Mouse (Mus musculus) embryo, embryonic 10 days (tissue): ENCODE measurements at regions not wholly inside any gene's neighbourhood (a gene's known extent, or its start where the extent isn't known, plus 50 kb on each side); places are given as distances from the start of the nearest gene placed in this dataset.

Source experiments
- DNase-seq: peaks from one replicate; pipeline ENCODE4 v3.0.0-alpha.2; 2015; ENCODE audit warnings: low spot score

GRCm38 (mm10) chr10:67663028-67663427, 114.3 kb upstream of the Ado start:
- DNase-seq, result no peak

- DNase-seq, result no peak
Observed at GRCm38 (mm10) chr10:67661666-67662065, 112.9 kb upstream of the Ado start.

GRCm38 (mm10) chr10:67658005-67658545, 109.3 kb upstream of the Ado start:
- no peak for DNase-seq

- DNase-seq, result no peak
Observed at GRCm38 (mm10) chr10:67657305-67657704, 108.5 kb upstream of the Ado start.

- DNase-seq, result no peak
Observed at GRCm38 (mm10) chr10:67654518-67654917, 105.8 kb upstream of the Ado start.

- no peak for DNase-seq
Observed at GRCm38 (mm10) chr10:67652300-67652699, 103.5 kb upstream of the Ado start.

GRCm38 (mm10) chr10:67651386-67651785, 102.6 kb upstream of the Ado start:
- DNase-seq, result no peak

- peak; percentile 32 for DNase-seq
Observed at GRCm38 (mm10) chr10:67647777-67648727, 99.3 kb upstream of the Ado start.

GRCm38 (mm10) chr10:67646659-67647559, 98.2 kb upstream of the Ado start:
- peak; percentile 29 for DNase-seq

- no peak for DNase-seq
Observed at GRCm38 (mm10) chr10:67645821-67646220, 97.1 kb upstream of the Ado start.

- no peak for DNase-seq
Observed at GRCm38 (mm10) chr10:67644280-67644679, 95.5 kb upstream of the Ado start.

GRCm38 (mm10) chr10:67643685-67644084, 94.9 kb upstream of the Ado start:
- no peak for DNase-seq

GRCm38 (mm10) chr10:67637339-67637738, 88.6 kb upstream of the Ado start:
- DNase-seq, result peak; percentile 40

- peak; percentile 40 for DNase-seq
Observed at GRCm38 (mm10) chr10:67636569-67636968, 87.8 kb upstream of the Ado start.

GRCm38 (mm10) chr10:67634795-67635194, 86.0 kb upstream of the Ado start:
- DNase-seq, result no peak

GRCm38 (mm10) chr10:67633063-67633462, 84.3 kb upstream of the Ado start:
- DNase-seq, result no peak

- DNase-seq, result no peak
Observed at GRCm38 (mm10) chr10:67623338-67623737, 74.6 kb upstream of the Ado start.

GRCm38 (mm10) chr10:67620018-67620417, 71.3 kb upstream of the Ado start:
- no peak for DNase-seq

GRCm38 (mm10) chr10:67618112-67618511, 69.4 kb upstream of the Ado start:
- no peak for DNase-seq

GRCm38 (mm10) chr10:67615016-67615415, 66.3 kb upstream of the Ado start:
- no peak for DNase-seq

GRCm38 (mm10) chr10:67610689-67611088, 61.9 kb upstream of the Ado start:
- DNase-seq, result no peak

- peak; percentile 37 for DNase-seq
Observed at GRCm38 (mm10) chr10:67608033-67608432, 59.3 kb upstream of the Ado start.
